Mouse (Mus musculus) ES-Bruce4 (cell line): ENCODE results near the gene Hus1b. TPM values are rescaled to one million over a fixed set of nuclear protein-coding genes. Genes with fewer than 3 reads are reported as not detected.

Experiments used
- H3K27ac ChIP-seq: 2 replicates; pipeline ENCODE4 v1.5.1; 2012; ENCODE audit warnings: low read length, inconsistent platforms; ENCODE audit not compliant: insufficient read depth
- H3K27me3 ChIP-seq: 2 replicates; pipeline ENCODE4 v1.6.1; 2012; ENCODE audit warnings: mild to moderate bottlenecking, low read length, inconsistent platforms; ENCODE audit not compliant: control insufficient read depth, poor library complexity, insufficient read depth, severe bottlenecking
- H3K36me3 ChIP-seq: 2 replicates; pipeline ENCODE4 v1.6.1; 2012; ENCODE audit warnings: inconsistent platforms, mild to moderate bottlenecking, low read length, moderate library complexity; ENCODE audit not compliant: control insufficient read depth, poor library complexity, insufficient read depth, severe bottlenecking
- H3K4me1 ChIP-seq: one replicate; pipeline ENCODE4 v1.8.1; 2011; ENCODE audit warnings: low read length; ENCODE audit not compliant: control insufficient read depth, insufficient read depth
- H3K4me3 ChIP-seq: 2 replicates; pipeline ENCODE4 v1.5.1; 2011; ENCODE audit warnings: low read depth, mild to moderate bottlenecking, low read length
- H3K9ac ChIP-seq: 2 replicates; pipeline ENCODE4 v1.6.1; 2012; ENCODE audit warnings: low read depth, mild to moderate bottlenecking, inconsistent platforms; ENCODE audit not compliant: poor library complexity, severe bottlenecking
- H3K9me3 ChIP-seq: replicated peaks from 2 replicates; pipeline ENCODE4 v1.6.1; 2012; ENCODE audit warnings: mild to moderate bottlenecking, low read length, inconsistent platforms; ENCODE audit not compliant: control insufficient read depth, poor library complexity, insufficient read depth, severe bottlenecking
- CTCF ChIP-seq: IDR thresholded peaks from one replicate; pipeline ENCODE4 v1.8.1; 2011; ENCODE audit warnings: low read depth, low read length
- EP300 ChIP-seq: IDR thresholded peaks from 2 replicates; pipeline ENCODE4 v1.6.1; 2011; ENCODE audit warnings: low read depth, low read length; ENCODE audit not compliant: insufficient read depth
- POLR2A ChIP-seq: IDR thresholded peaks from one replicate; pipeline ENCODE4 v1.8.1; 2011; ENCODE audit warnings: low read length; ENCODE audit not compliant: insufficient read depth
- polyA plus RNA-seq: library from polyadenylated mRNA; stranded (reverse); fragments of >200 nt; gene quantifications from 2 replicates; pipeline ENCODE4 v1.2.4, GENCODE M21; 2011; ENCODE audit warnings: low read depth; ENCODE audit not compliant: missing spikeins, insufficient read depth, insufficient read length

The Hus1b gene
- 0.56 and 0.67 TPM in 2 replicates for polyA plus RNA-seq

GRCm38 (mm10) chr13:30947540-30947939 lies at the start of gene Hus1b:
Gene Hus1b, minus strand, starts transcription at chr13:30947759.
- Histone ChIP-seq H3K9ac (no peak within 1 kb of the TSS), H3K27ac (no peak within 1 kb of the TSS), H3K4me1 (no peaks in the 10 kb centered on the region), H3K9me3 (no peaks in the 10 kb centered on the region), H3K27me3 (no peaks in the 10 kb centered on the region), H3K36me3 (no peaks in the 10 kb centered on the region), H3K4me3 (peak within 1 kb of the TSS; percentile 55)
- no peak for TF ChIP-seq CTCF
- no peak for TF ChIP-seq EP300
- TF ChIP-seq POLR2A = no peak

- Histone ChIP-seq H3K9ac (no peak overlapping the region), H3K4me3 (no peak overlapping the region), H3K27ac (no peak overlapping the region), H3K36me3 (no peaks in the 10 kb centered on the region), H3K4me1 (no peaks in the 10 kb centered on the region), H3K9me3 (no peaks in the 10 kb centered on the region), H3K27me3 (no peaks in the 10 kb centered on the region)
- TF ChIP-seq CTCF = no peak
- TF ChIP-seq POLR2A = no peak
- TF ChIP-seq EP300 = no peak
Measured at GRCm38 (mm10) chr13:30994249-30994858, 46.8 kb upstream of the Hus1b start.

GRCm38 (mm10) chr13:30993819-30994218 lies 46.3 kb upstream of the Hus1b start:
- Histone ChIP-seq H3K4me3 (no peak overlapping the region), H3K9me3 (no peaks in the 10 kb centered on the region), H3K27me3 (no peaks in the 10 kb centered on the region), H3K9ac (no peak overlapping the region), H3K36me3 (no peaks in the 10 kb centered on the region), H3K4me1 (no peaks in the 10 kb centered on the region), H3K27ac (no peak overlapping the region)
- TF ChIP-seq POLR2A (no peak), EP300 (no peak), CTCF (no peak)

GRCm38 (mm10) chr13:30990233-30990632 lies 42.7 kb upstream of the Hus1b start:
- no peak overlapping the region for H3K4me3 ChIP-seq
- no peaks in the 10 kb centered on the region for H3K4me1 ChIP-seq
- no peak overlapping the region for H3K9ac ChIP-seq
- no peaks in the 10 kb centered on the region for H3K9me3 ChIP-seq
- H3K27me3 ChIP-seq = no peaks in the 10 kb centered on the region
- TF ChIP-seq EP300 (no peak), POLR2A (no peak), CTCF (no peak)
- H3K27ac ChIP-seq = no peak overlapping the region
- H3K36me3 ChIP-seq = no peaks in the 10 kb centered on the region

GRCm38 (mm10) chr13:30989710-30990109 lies 42.2 kb upstream of the Hus1b start:
- Histone ChIP-seq H3K27ac (no peak overlapping the region), H3K4me3 (no peak overlapping the region), H3K9me3 (no peaks in the 10 kb centered on the region), H3K36me3 (no peaks in the 10 kb centered on the region), H3K27me3 (no peaks in the 10 kb centered on the region), H3K9ac (no peak overlapping the region), H3K4me1 (no peaks in the 10 kb centered on the region)
- TF ChIP-seq EP300 (no peak), POLR2A (no peak), CTCF (no peak)

- no peaks in the 10 kb centered on the region for H3K4me1 ChIP-seq
- no peak overlapping the region for H3K9ac ChIP-seq
- H3K4me3 ChIP-seq = no peak overlapping the region
- H3K27me3 ChIP-seq = no peaks in the 10 kb centered on the region
- H3K9me3 ChIP-seq = no peaks in the 10 kb centered on the region
- no peak overlapping the region for H3K27ac ChIP-seq
- no peaks in the 10 kb centered on the region for H3K36me3 ChIP-seq
- no peak for TF ChIP-seq POLR2A
- no peak for TF ChIP-seq CTCF
- TF ChIP-seq EP300 = no peak
Measured at GRCm38 (mm10) chr13:30987686-30988085, 40.1 kb upstream of the Hus1b start.
